Mouse (Mus musculus) cerebellum, adult 11 months (tissue): ENCODE measurements at regions not wholly inside any gene's neighbourhood (a gene's known extent, or its start where the extent isn't known, plus 50 kb on each side); places are given as distances from the start of the nearest gene placed in this dataset.

Experiments
- DNase-seq: peaks from one replicate; pipeline ENCODE4 v3.0.0; 2022

- DNase-seq, result no peak
These were observed 666.5 kb downstream of the Defb40 start for GRCm38 (mm10) chr8:18311597-18311996.

GRCm38 (mm10) chr8:18310927-18311326, 667.1 kb downstream of the Defb40 start:
- no peak for DNase-seq

GRCm38 (mm10) chr8:18287536-18288237, 690.4 kb downstream of the Defb40 start:
- DNase-seq, result no peak

GRCm38 (mm10) chr8:18279932-18280331, 698.1 kb downstream of the Defb40 start:
- DNase-seq, result no peak

GRCm38 (mm10) chr8:18268301-18268700, 709.8 kb downstream of the Defb40 start:
- DNase-seq, result no peak

GRCm38 (mm10) chr8:18258287-18258961, 719.6 kb downstream of the Defb40 start:
- DNase-seq, result no peak

- no peak for DNase-seq
These were observed 731.8 kb downstream of the Defb40 start for GRCm38 (mm10) chr8:18246299-18246698.

GRCm38 (mm10) chr8:18217599-18217998, 760.5 kb downstream of the Defb40 start:
- no peak for DNase-seq

- DNase-seq, result no peak
These were observed 760.9 kb downstream of the Defb40 start for GRCm38 (mm10) chr8:18217192-18217591.

GRCm38 (mm10) chr8:18216516-18216915, 761.5 kb downstream of the Defb40 start:
- DNase-seq, result no peak

GRCm38 (mm10) chr8:18210067-18210466, 768.0 kb downstream of the Defb40 start:
- DNase-seq, result no peak

GRCm38 (mm10) chr8:18208658-18209057, 769.4 kb downstream of the Defb40 start:
- no peak for DNase-seq

- no peak for DNase-seq
These were observed 790.6 kb downstream of the Defb40 start for GRCm38 (mm10) chr8:18187486-18187885.

- no peak for DNase-seq
These were observed 802.4 kb downstream of the Defb40 start for GRCm38 (mm10) chr8:18175544-18176092.

GRCm38 (mm10) chr8:18158619-18159018, 819.4 kb downstream of the Defb40 start:
- DNase-seq, result no peak

- no peak for DNase-seq
These were observed 862.6 kb downstream of the Defb40 start for GRCm38 (mm10) chr8:18115333-18116044.

- no peak for DNase-seq
These were observed 864.8 kb downstream of the Defb40 start for GRCm38 (mm10) chr8:18113262-18113661.

GRCm38 (mm10) chr8:18109480-18109879, 868.6 kb downstream of the Defb40 start:
- DNase-seq, result no peak

GRCm38 (mm10) chr8:18106827-18107226, 871.2 kb downstream of the Defb40 start:
- DNase-seq, result no peak

GRCm38 (mm10) chr8:18065456-18065855, 912.6 kb downstream of the Defb40 start:
- DNase-seq, result no peak

GRCm38 (mm10) chr8:18059526-18059925, 918.5 kb downstream of the Defb40 start:
- DNase-seq, result no peak

- DNase-seq, result no peak
These were observed 956.9 kb downstream of the Defb40 start for GRCm38 (mm10) chr8:18021196-18021595.

- no peak for DNase-seq
These were observed 970.5 kb downstream of the Defb40 start for GRCm38 (mm10) chr8:18007567-18007966.

- no peak for DNase-seq
These were observed 972.4 kb downstream of the Defb40 start for GRCm38 (mm10) chr8:18005660-18006059.
